Mouse (Mus musculus): Measurements from ENCODE around the gene Rhox3a.

DNA sequence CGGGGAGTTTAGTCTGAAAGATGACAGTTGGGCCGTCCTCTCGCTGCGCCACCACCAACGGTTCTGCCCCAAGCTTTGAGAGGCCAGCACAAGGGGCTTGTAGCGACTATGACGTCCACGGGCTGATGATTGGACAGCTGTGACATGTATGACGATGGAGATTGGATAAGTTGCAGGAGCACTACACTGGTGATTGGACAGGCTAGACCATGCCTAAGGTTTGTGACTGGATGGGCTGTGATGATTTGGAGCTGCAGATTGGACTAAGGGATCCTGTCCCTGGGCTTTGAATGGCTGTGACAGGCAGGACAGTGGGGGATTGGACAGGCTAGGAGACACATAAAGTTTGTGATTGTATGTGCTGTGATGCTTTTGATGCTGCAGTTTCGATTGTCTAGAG, 38.8 kb upstream of the Rhox3a start, which contains the start of gene Gm9:
- no peak for TF ChIP-seq POLR2A (IDR thresholded peaks at IDR 0.05; ENCODE audit: borderline replicate concordance, low read depth, low read length)
- TF ChIP-seq CTCF (IDR thresholded peaks at IDR 0.05; ENCODE audit: low read depth, low read length) = no peak
